Mouse (Mus musculus) kidney, postnatal 0 days (tissue): ENCODE measurements around the gene Aknad1. TPM values are rescaled to one million over a fixed set of nuclear protein-coding genes. Genes with fewer than 3 reads are reported as not detected.

Experiments used
- ATAC-seq: fragments of 200-750 bp; cut with Nextera tagmentation; replicated peaks from 2 replicates; pipeline ENCODE4 v1.8.0; 2017; ENCODE audit warnings: low read depth, moderate number of reproducible peaks, moderate TSS enrichment, moderate library complexity; ENCODE audit not compliant: low FRiP score
- DNase-seq: peaks from one replicate; pipeline ENCODE4 v3.0.0-alpha.2; 2016; ENCODE audit warnings: low spot score
- H3K27ac ChIP-seq: fragments of 300-500 bp; sonication (generic); 2 replicates; pipeline ENCODE4 v1.5.1; 2014; ENCODE audit warnings: mild to moderate bottlenecking
- H3K27me3 ChIP-seq: fragments of 300-500 bp; sonication (generic); 2 replicates; pipeline ENCODE4 v1.6.1; 2014; ENCODE audit warnings: low read length, mixed read lengths; ENCODE audit not compliant: insufficient read depth
- H3K36me3 ChIP-seq: fragments of 300-500 bp; sonication (generic); 2 replicates; pipeline ENCODE4 v1.6.1; 2014; ENCODE audit warnings: low read length, mixed read lengths; ENCODE audit not compliant: insufficient read depth
- H3K4me1 ChIP-seq: fragments of 300-500 bp; sonication (generic); replicated peaks from 2 replicates; pipeline ENCODE4 v1.6.1; 2014; ENCODE audit warnings: antibody characterized with exemption, low read length, mixed read lengths; ENCODE audit not compliant: insufficient read depth
- H3K4me2 ChIP-seq: fragments of 300-500 bp; sonication (generic); 2 replicates; pipeline ENCODE4 v1.6.1; 2014; ENCODE audit warnings: mild to moderate bottlenecking, low read length, moderate library complexity, mixed read lengths
- H3K4me3 ChIP-seq: fragments of 300-500 bp; sonication (generic); replicated peaks from 2 replicates; pipeline ENCODE4 v1.5.1; 2014; ENCODE audit warnings: low read depth, low read length
- H3K9ac ChIP-seq: fragments of 300-500 bp; sonication (generic); 2 replicates; pipeline ENCODE4 v1.6.1; 2014; ENCODE audit warnings: low read depth, low read length
- H3K9me3 ChIP-seq: fragments of 300-500 bp; sonication (generic); replicated peaks from 2 replicates; pipeline ENCODE4 v1.6.1; 2016; ENCODE audit warnings: low read length, inconsistent platforms, mixed read lengths
- CTCF ChIP-seq: IDR thresholded peaks from 2 replicates; pipeline ENCODE4 v1.5.1; 2016; ENCODE audit warnings: antibody characterized with exemption, low read depth, mild to moderate bottlenecking, moderate library complexity
- WGBS: fragments of 180-500 bp; shearing (Covaris S2); extraction: QIAGEN DNeasy Blood & Tissue Kit; methylation state at CpG from one replicate; pipeline ENCODE4 v1.1.7; 2014; 5-methylcytosine and 5-hydroxymethylcytosine counted together
- polyA plus RNA-seq: library from polyadenylated mRNA; unstranded; fragments of >200 nt; fragmentation: Nextera tagmentation; extraction: Ambion mirVana; gene quantifications from 2 replicates; pipeline ENCODE4 v1.2.1, GENCODE M21; 2015

Gene Aknad1
- polyA plus RNA-seq, 1 experiment from 2014 or later = not detected

DNA sequence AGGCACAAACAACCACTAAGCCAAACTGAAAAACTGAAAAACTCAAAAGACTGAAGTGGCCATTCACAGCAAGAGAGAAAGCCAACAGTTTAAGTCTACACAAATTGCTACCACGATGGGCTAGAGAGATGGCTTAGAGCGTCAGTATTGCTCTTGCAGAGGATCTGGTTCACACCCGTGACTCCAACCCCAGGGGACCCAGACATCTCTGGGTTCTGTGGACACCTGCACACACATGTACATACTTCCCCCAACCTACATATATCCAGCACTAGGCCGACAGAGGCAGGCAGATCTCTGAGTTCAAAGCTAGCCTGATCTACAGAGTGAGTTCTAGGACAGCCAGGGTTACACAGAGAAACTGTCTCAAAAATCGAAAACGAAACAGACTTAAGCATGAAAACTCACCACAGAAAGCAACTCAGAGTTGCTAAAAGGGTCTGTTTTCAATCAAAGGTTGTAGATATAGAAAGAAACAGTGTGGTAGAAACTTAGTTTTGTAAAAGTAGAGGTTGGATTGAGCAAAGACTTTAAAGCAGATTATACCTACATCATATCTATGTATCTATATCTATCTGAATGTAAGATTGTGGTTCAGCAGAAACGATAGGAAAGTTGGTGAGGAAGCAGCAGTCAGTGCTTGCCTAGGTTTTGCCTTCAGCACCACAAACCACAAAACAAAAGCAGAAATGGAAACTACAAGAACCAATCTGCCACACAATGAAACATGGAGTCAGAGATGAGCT, 56.3 kb downstream of the Aknad1 start:
- Histone ChIP-seq H3K4me1 (no peaks in the 10 kb centered on the region), H3K4me3 (no peak overlapping the region), H3K36me3 (peaks cover 31% of the 10 kb centered on the region), H3K27me3 (no peaks in the 10 kb centered on the region), H3K27ac (no peak overlapping the region), H3K9ac (no peak overlapping the region), H3K9me3 (no peaks in the 10 kb centered on the region), H3K4me2 (no peak overlapping the region)
- 91% methylated on average over 7 of the region's 7 CpGs for WGBS
- ATAC-seq (no peak), DNase-seq (no peak)
- no peak for TF ChIP-seq CTCF

DNA sequence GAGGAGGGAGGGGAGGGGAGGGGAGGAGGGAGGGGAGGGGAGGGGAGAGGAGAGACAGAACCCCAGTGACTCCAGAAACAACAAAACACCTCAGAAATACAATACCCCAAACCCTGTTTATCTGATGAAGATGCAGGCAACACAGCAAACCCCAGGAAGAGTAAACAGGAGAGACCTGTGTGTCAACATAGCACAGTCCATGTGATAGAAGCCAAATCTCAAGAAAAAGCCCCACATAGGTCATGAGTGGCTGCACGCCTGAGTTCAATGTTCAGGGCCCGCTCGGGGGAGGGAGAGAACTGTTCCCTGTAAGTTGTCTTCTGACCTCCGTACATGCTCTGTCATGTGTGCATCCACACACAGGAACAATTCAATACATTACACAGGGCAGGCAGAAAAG, 56.9 kb downstream of the Aknad1 start:
- DNase-seq (no peak), ATAC-seq (no peak)
- Histone ChIP-seq H3K4me3 (no peak overlapping the region), H3K9me3 (no peaks in the 10 kb centered on the region), H3K36me3 (peaks cover 36% of the 10 kb centered on the region), H3K4me2 (no peak overlapping the region), H3K4me1 (no peaks in the 10 kb centered on the region), H3K27me3 (no peaks in the 10 kb centered on the region), H3K9ac (no peak overlapping the region), H3K27ac (no peak overlapping the region)
- TF ChIP-seq CTCF = no peak
- 81% methylated on average over 4 of the region's 4 CpGs for WGBS

DNA sequence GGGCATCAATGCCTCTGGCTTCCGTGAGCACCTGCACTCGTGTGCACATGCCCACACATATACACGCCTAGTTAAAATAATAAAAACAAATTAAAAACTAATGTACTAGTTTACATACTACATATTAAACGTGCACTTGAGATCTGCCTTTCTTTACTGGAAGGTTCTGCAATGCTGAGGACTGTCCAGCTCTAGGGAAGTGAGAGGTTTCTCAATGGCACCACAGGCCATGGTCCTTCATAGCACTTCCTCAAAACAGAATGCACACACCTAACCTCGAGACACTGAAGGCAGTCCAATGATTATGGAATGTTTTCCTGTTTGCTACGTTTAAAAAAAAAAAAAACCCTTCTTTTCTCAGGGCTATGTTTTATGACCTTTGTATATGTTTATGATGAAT, 58.3 kb downstream of the Aknad1 start:
- no peak for TF ChIP-seq CTCF
- Histone ChIP-seq H3K4me3 (no peak overlapping the region), H3K4me2 (no peak overlapping the region), H3K9me3 (no peaks in the 10 kb centered on the region), H3K36me3 (peaks cover 42% of the 10 kb centered on the region), H3K4me1 (no peaks in the 10 kb centered on the region), H3K27me3 (no peaks in the 10 kb centered on the region), H3K27ac (no peak overlapping the region), H3K9ac (no peak overlapping the region)
- no peak for ATAC-seq
- WGBS = 89% methylated on average over 6 of the region's 6 CpGs
- no peak for DNase-seq

DNA sequence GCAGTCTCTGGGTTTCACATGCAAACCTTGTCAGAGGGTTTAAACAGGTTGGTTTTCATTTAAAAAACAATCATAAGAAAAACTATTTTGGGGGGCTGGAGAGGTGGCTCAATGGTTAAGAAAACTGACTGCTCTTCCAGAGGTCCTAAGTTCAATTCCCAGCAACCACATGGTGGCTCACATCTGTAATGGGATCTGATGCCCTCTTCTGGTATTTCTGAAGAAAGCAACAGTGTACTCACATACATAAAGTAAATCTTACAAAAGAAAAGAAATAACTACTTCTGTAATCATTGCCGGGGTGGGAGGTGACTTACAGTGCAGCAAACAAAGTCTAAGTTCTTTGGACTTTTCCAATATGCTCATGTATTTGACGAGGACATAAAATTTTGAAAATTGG, 58.9 kb downstream of the Aknad1 start:
- Histone ChIP-seq H3K4me3 (no peak overlapping the region), H3K36me3 (peaks cover 44% of the 10 kb centered on the region), H3K9me3 (no peaks in the 10 kb centered on the region), H3K4me2 (no peak overlapping the region), H3K27ac (no peak overlapping the region), H3K4me1 (no peaks in the 10 kb centered on the region), H3K9ac (no peak overlapping the region), H3K27me3 (no peaks in the 10 kb centered on the region)
- no peak for DNase-seq
- peak; percentile 48 for TF ChIP-seq CTCF
- ATAC-seq = no peak
- 82% methylated on average over 2 of the region's 2 CpGs for WGBS

DNA sequence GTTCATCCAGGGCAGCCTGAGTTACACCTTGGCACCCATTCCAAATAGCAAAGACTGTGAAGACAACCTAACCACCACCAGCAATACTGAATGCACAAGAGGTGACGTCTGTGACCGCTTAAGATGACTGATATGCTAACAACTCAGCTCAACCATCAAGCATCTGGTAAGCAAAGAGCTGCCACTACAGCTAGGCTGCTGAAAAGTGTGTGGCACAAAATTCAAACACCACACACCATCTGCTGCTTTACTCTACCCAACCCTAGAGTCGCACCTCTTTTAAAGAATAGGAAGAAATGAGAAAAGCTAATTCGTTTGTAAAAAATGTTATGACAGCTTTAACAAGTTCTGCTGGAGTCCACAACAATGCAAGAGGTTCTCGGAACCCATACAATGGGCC, 66.2 kb downstream of the Aknad1 start:
- WGBS = 92% methylated on average over 5 of the region's 5 CpGs
- no peak for TF ChIP-seq CTCF
- H3K4me2 ChIP-seq = no peak overlapping the region
- H3K36me3 ChIP-seq = peaks cover 28% of the 10 kb centered on the region
- H3K27ac ChIP-seq = no peak overlapping the region
- DNase-seq (no peak), ATAC-seq (no peak)
- H3K4me3 ChIP-seq = no peak overlapping the region
- no peaks in the 10 kb centered on the region for H3K4me1 ChIP-seq
- H3K9ac ChIP-seq = no peak overlapping the region
- H3K27me3 ChIP-seq = no peaks in the 10 kb centered on the region
- no peaks in the 10 kb centered on the region for H3K9me3 ChIP-seq

DNA sequence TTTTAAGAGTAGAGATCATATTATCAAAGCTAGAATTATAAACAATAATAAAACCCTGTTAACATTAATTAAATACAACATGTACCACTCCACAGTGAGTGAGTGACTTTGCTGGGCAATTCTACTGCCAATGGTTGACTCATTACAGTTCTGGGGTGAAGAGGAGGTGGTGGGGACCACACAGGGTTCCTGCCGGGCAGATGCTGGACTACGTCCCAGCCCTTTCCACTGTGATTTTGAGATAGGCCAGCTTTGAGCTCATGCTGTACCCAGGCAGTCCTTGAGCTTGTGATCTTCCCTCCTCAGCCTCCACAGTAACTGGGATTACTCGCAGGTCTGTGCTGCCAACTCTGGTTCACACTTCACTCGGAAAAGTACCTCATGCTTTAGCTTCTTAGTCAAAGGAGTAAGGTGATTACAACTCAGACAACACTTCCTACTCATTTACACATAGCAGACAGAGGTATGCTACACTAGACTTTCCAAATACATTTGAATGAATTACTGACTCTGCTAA, 71.3 kb downstream of the Aknad1 start:
- H3K27me3 ChIP-seq = no peaks in the 10 kb centered on the region
- H3K9ac ChIP-seq = no peak overlapping the region
- H3K4me3 ChIP-seq = no peak overlapping the region
- no peak overlapping the region for H3K27ac ChIP-seq
- H3K36me3 ChIP-seq = 0 out of 2 replicates have a peak, but pooled peaks cover 3% of the 10 kb centered on the region
- no peak overlapping the region for H3K4me2 ChIP-seq
- ATAC-seq = no peak; the same call in 1 of the 2 replicates
- no peak for DNase-seq
- H3K4me1 ChIP-seq = no peaks in the 10 kb centered on the region
- 74% methylated on average over 4 of the region's 4 CpGs for WGBS
- no peaks in the 10 kb centered on the region for H3K9me3 ChIP-seq
- no peak for TF ChIP-seq CTCF

DNA sequence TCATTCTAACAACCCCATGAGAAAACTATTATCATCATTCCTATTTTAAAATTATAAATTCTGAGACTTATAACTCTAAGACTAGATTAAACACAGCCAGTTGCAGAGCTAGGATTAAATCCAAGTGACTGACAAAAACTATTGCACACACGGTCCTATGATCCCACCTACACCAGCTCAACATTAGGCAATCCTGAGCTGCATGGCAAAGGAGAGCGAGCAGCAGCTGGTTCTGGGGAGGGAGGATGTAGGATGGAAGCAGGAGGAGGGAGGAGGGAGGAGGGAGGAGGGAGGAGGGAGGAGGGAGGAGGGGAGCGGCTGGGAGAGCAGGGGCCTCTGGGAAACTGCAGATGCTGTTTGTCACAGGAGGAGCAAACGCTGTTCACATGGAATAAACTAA, 76.2 kb downstream of the Aknad1 start:
- Histone ChIP-seq H3K9ac (no peak overlapping the region), H3K4me2 (no peak overlapping the region), H3K36me3 (peaks cover 7% of the 10 kb centered on the region; the same call in 1 of the 2 replicates), H3K27me3 (no peaks in the 10 kb centered on the region), H3K4me3 (no peak overlapping the region), H3K4me1 (no peaks in the 10 kb centered on the region), H3K27ac (no peak overlapping the region), H3K9me3 (no peaks in the 10 kb centered on the region)
- TF ChIP-seq CTCF = no peak
- DNase-seq (no peak), ATAC-seq (no peak)
- WGBS = 70% methylated on average over 4 of the region's 4 CpGs
